Mouse (Mus musculus) cortical plate, adult 2 months (tissue): ENCODE measurements around the gene Olfr1311.

Experiments
- CTCF ChIP-seq: fragments of 200-500 bp; IDR thresholded peaks from 2 replicates; pipeline ENCODE4 v1.5.1; 2011; ENCODE audit warnings: mild to moderate bottlenecking, control low read depth, low read length; ENCODE audit not compliant: insufficient read depth; ENCODE audit errors: extremely low read depth
- POLR2A ChIP-seq: fragments of 200-500 bp; IDR thresholded peaks from 2 replicates; pipeline ENCODE4 v1.6.1; 2011; ENCODE audit warnings: mild to moderate bottlenecking, low read length, control low read depth; ENCODE audit not compliant: insufficient read depth; ENCODE audit errors: extremely low read depth

DNA sequence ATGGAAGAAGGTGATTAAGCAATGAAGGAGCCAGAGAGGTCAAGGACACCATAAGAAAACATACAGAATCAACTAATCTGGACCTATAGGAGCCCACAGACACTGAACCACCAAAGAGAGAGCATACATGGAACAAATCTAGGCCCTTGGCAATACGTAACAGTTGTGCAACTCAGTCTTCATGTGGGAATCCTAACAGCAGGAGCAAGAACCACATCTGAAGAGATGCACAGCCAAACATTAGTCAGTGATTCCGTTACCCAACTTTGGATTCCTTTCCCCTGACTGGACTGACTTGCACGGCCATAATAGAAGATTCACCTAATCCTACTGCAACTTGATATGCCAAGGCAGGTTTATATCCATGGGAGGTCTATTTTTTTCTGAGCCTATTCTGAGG is 9.3 kb downstream of the Olfr1311 start:
- TF ChIP-seq POLR2A: no peak
- TF ChIP-seq CTCF: no peak
